Comparison of ENCODE assay signal across 13 mouse cellular contexts in genomic region chr13:114845804-114846203, GRCm38 (mm10). TPM values are rescaled to one million over a fixed set of nuclear protein-coding genes. Genes with fewer than 3 reads are reported as not detected.
DNase-seq lines count a peak whose midpoint lies in the region; ATAC-seq and TF ChIP-seq lines count a peak whose summit lies in the region.
"Had no signal": no experiment of that assay in that cellular context is flagged by ENCODE, and none has a peak within 500 bp of the region (broad histone marks: within the 10 kb centered on the region; RNA-seq: fewer than 3 reads in every experiment).

No protein-coding gene starts in this region.

- DNase-seq in spleen, adult 2 months (ENCODE audit: low read depth in 1 of 2, low spot score in 2 of 2) = peak; percentile 28 to 36
- no peak for DNase-seq in spleen, adult 12 weeks (ENCODE audit: low spot score)
- DNase-seq in liver, embryonic 14.5 days (ENCODE audit: low read depth in 3 of 3, low spot score in 3 of 3) = no peak
- peak; percentile 81 for DNase-seq in naive thymus-derived CD4-positive, alpha-beta T cell, adult 2 months (ENCODE audit: low read depth)
- no peak for DNase-seq in right cerebral cortex, adult 18-20 months
- DNase-seq in cerebellum, adult 11-12 months = no peak
- no peak for DNase-seq in testis, postnatal 14 days (ENCODE audit: low spot score)
- no peak for DNase-seq in kidney, adult 2 months
- DNase-seq: cerebellum, postnatal 25 days had no signal

- TF ChIP-seq POLR2A in spleen, adult 2 months (IDR thresholded peaks at IDR 0.05; ENCODE audit: low read depth, low read length) = no peak
- no peak for TF ChIP-seq POLR2A in kidney, adult 2 months (IDR thresholded peaks at IDR 0.05; ENCODE audit: low read depth, low read length)

- no peaks in the 10 kb centered on the region for H3K9me3 ChIP-seq in liver, embryonic 14.5 days (ENCODE audit: control insufficient read depth, low read length)
- H3K9me3 ChIP-seq: hindbrain, embryonic 13.5 days; kidney, embryonic 15.5 days had no signal

- peak; percentile 9; the same call in 1 of the 2 replicates for ATAC-seq in liver, embryonic 14.5 days (ENCODE audit: insufficient read depth)
- ATAC-seq: midbrain, embryonic 16.5 days had no signal

- H3K36me3 ChIP-seq in spleen, adult 2 months (ENCODE audit: control insufficient read depth, insufficient read depth, low read length) = no peaks in the 10 kb centered on the region
- no peaks in the 10 kb centered on the region for H3K36me3 ChIP-seq in liver, embryonic 14.5 days (replicated peaks; ENCODE audit: control insufficient read depth, insufficient read depth, low read depth)
- H3K36me3 ChIP-seq in kidney, adult 2 months (ENCODE audit: control insufficient read depth, insufficient read depth, low read length) = no peaks in the 10 kb centered on the region
- H3K36me3 ChIP-seq: hindbrain, embryonic 13.5 days; kidney, embryonic 15.5 days had no signal

- no peaks in the 10 kb centered on the region; the same call in 1 of the 2 replicates for H3K4me1 ChIP-seq in spleen, adult 2 months (ENCODE audit: control insufficient read depth, insufficient read depth, insufficient read length)
- H3K4me1 ChIP-seq in liver, embryonic 14.5 days (replicated peaks; ENCODE audit: control insufficient read depth in 2 of 2, insufficient read depth in 2 of 2, low read length in 1 of 2) = peaks cover 0 to 5% of the 10 kb centered on the region in 2 experiments; a peak in 2 of 4 replicates
- no peaks in the 10 kb centered on the region for H3K4me1 ChIP-seq in kidney, adult 2 months (ENCODE audit: control insufficient read depth, insufficient read depth, low read length)
- H3K4me1 ChIP-seq: hindbrain, embryonic 13.5 days; kidney, embryonic 15.5 days had no signal

- no peaks in the 10 kb centered on the region for H3K27me3 ChIP-seq in spleen, adult 2 months (ENCODE audit: control insufficient read depth, insufficient read depth, low read length)
- no peaks in the 10 kb centered on the region for H3K27me3 ChIP-seq in liver, embryonic 14.5 days (ENCODE audit: control insufficient read depth, insufficient read depth, low read length)
- H3K27me3 ChIP-seq in kidney, adult 2 months (replicated peaks; ENCODE audit: control insufficient read depth, insufficient read depth, low read length) = no peaks in the 10 kb centered on the region
- H3K27me3 ChIP-seq: CH12.LX; hindbrain, embryonic 13.5 days; kidney, embryonic 15.5 days had no signal

- peak overlapping the region; percentile 48 for H3K27ac ChIP-seq in spleen, adult 2 months (ENCODE audit: insufficient read depth, low read length)
- no peak overlapping the region for H3K27ac ChIP-seq in liver, embryonic 14.5 days
- no peak overlapping the region for H3K27ac ChIP-seq in kidney, adult 2 months (ENCODE audit: insufficient read depth, low read depth, low read length)
- H3K27ac ChIP-seq: hindbrain, embryonic 13.5 days; kidney, embryonic 15.5 days had no signal

- TF ChIP-seq EP300 in liver, embryonic 14.5 days (IDR thresholded peaks at IDR 0.05; ENCODE audit: low read depth) = no peak

- 25% methylated on average over 6 of the region's 6 CpGs for WGBS in spleen, adult 2 months
- 24% methylated on average over 6 of the region's 6 CpGs for WGBS in liver, embryonic 14.5 days (ENCODE audit: insufficient replicate concordance)
- WGBS in kidney, adult 2 months = 86% methylated on average over 6 of the region's 6 CpGs

- no peak for TF ChIP-seq CTCF in spleen, adult 2 months (IDR thresholded peaks at IDR 0.05; ENCODE audit: extremely low read depth, insufficient read depth, insufficient read length, insufficient replicate concordance)
- no peak for TF ChIP-seq CTCF in liver, embryonic 14.5 days (IDR thresholded peaks at IDR 0.05; ENCODE audit: low read depth)
- no peak for TF ChIP-seq CTCF in kidney, adult 2 months (conservative IDR thresholded peaks at IDR 0.05; ENCODE audit: insufficient read depth, insufficient read length, low read depth, low read length)

- no peak overlapping the region for H3K9ac ChIP-seq in liver, embryonic 14.5 days (replicated peaks)
- H3K9ac ChIP-seq: hindbrain, embryonic 13.5 days; kidney, embryonic 15.5 days had no signal

- H3K4me2 ChIP-seq in liver, embryonic 14.5 days (ENCODE audit: low read depth) = no peak overlapping the region
- H3K4me2 ChIP-seq: hindbrain, embryonic 13.5 days; kidney, embryonic 15.5 days had no signal

- H3K4me3 ChIP-seq in spleen, adult 2 months (ENCODE audit: extremely low read depth, insufficient read depth, insufficient read length) = no peak overlapping the region
- no peak overlapping the region for H3K4me3 ChIP-seq in liver, embryonic 14.5 days (ENCODE audit: insufficient read depth in 1 of 2, low read depth in 2 of 2, low read length in 2 of 2)
- no peak overlapping the region for H3K4me3 ChIP-seq in kidney, adult 2 months (ENCODE audit: insufficient read depth, low read depth, low read length)
- H3K4me3 ChIP-seq: hindbrain, embryonic 13.5 days; kidney, embryonic 15.5 days had no signal

RNA-seq across cellular contexts. Expression of gene Mocs2, which starts 27.8 kb away (rescaled TPM):
- polyA plus RNA-seq in spleen, adult 2 months (2012; rRNA removed) = 3.1 and 6.2 TPM in 2 replicates
- polyA plus RNA-seq in liver, embryonic 14.5 days (2012; rRNA removed) = 15.7 and 29.5 TPM in 2 replicates
- polyA plus RNA-seq in liver, embryonic 14.5 days (2014; fragmentation: Nextera tagmentation; extraction: Ambion mirVana) = 57.5 and 60.1 TPM in 2 replicates
- polyA plus RNA-seq in kidney, adult 2 months (2012; rRNA removed) = 37.8 and 53.4 TPM in 2 replicates

Comparison
In these comparisons a context has a peak if more than half of its experiments do, and no peak if none do; other contexts are left out.
1. DNase-seq: peak in spleen, adult 2 months (2 of 2) and naive thymus-derived CD4-positive, alpha-beta T cell, adult 2 months (single experiment); none in spleen, adult 12 weeks (single experiment), liver, embryonic 14.5 days (0 of 3), right cerebral cortex, adult 18-20 months (single experiment), cerebellum, adult 11-12 months (single experiment), testis, postnatal 14 days (single experiment) and kidney, adult 2 months (single experiment).